Mouse (Mus musculus): Measurements from ENCODE around the gene Cul9. TPM values are rescaled to one million over a fixed set of nuclear protein-coding genes. Genes with fewer than 3 reads are reported as not detected.

Cul9 gene
- polyA plus RNA-seq, 1 experiment from 2014 or later = 17.4 TPM

DNA sequence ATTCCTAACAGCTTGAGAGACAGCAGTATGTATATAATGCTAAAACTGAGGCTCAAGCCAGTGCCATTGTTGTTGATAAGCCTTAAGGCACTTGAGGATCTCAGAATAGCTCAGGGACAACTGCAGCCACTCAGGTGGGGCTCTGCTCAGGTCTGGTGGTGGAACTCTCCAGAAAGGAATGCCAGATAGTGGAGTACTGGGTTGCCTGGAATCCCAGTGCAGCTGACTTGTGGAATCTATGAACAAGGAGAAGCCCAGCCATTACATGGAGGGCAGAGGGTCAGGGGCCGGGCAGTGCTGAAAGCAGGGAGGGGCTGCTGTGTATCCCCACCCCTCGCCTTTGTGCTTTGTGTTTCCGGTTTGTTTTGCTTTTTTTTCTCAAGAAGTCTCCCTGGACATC is 87.7 kb downstream of the Cul9 start:
- no peak overlapping the region for H3K27ac ChIP-seq (replicated peaks)
- no peak for ATAC-seq (replicated peaks)
- no peaks in the 10 kb centered on the region for H3K9me3 ChIP-seq
- no peak overlapping the region for H3K9ac ChIP-seq (replicated peaks)
- 51% methylated on average over 3 of the region's 3 CpGs for WGBS
- no peaks in the 10 kb centered on the region for H3K27me3 ChIP-seq
- H3K4me2 ChIP-seq (replicated peaks) = no peak overlapping the region
- H3K4me1 ChIP-seq = peaks cover 29% of the 10 kb centered on the region
- H3K36me3 ChIP-seq = peaks cover 21% of the 10 kb centered on the region; the same call in 1 of the 2 replicates
- no peak overlapping the region for H3K4me3 ChIP-seq

DNA sequence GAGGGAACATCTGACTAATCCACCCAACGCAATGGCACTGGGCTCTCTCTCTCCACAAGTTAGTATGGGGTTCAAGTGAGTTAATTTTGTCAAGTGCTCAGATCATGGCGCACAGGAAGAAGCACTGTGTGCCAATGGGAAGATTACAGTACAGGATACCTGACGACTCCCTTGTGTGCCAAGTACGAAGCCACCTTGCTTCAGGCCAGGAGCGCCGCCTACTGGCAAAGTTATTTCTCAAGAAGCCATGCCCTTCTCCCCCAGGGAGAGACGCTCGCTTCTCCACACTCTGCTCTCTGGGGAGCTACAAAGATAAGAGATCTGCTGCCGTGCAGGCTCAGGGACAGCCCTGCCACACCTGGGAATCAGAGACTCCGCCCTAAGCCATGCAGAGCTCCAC is 88.4 kb downstream of the Cul9 start:
- no peak overlapping the region for H3K4me3 ChIP-seq

DNA sequence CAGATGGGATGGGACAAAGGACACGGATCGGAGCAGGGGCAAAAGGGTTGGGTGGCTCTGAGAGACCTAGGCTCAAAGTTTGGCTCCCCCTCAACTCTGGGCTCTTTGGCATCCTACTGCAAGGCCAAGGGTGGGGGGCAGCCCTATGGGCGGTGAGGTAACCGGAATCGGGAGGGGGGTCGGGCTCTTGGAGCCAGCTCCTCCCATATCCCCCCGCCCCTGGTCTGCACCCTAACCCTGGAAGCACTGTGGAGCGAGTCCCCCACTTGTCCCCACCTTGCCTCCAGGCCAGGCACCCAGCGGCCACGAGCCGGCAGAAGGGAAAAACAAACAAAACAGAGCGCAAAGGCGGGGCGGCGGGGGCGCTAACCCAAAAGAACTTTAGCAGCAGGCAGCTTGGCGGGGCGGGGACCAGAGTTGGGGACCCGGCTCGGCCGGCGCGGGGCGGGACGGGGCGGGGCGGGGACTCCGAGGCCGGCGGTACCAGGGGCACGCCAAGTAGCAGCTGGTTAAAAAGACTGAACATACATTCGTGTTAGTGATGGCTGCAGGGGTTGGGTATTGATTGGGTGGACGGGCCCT is 91.0 kb downstream of the Cul9 start:
- 1% methylated on average over 33 of the region's 33 CpGs for WGBS
- H3K27ac ChIP-seq (replicated peaks) = no peak overlapping the region

More for the DNA sequence above, 88.4 kb downstream of the Cul9 start:
- Histone ChIP-seq H3K36me3 (peaks cover 19% of the 10 kb centered on the region; the same call in 1 of the 2 replicates), H3K27me3 (no peaks in the 10 kb centered on the region), H3K4me2 (replicated peaks) (no peak overlapping the region), H3K4me1 (peaks cover 29% of the 10 kb centered on the region), H3K9ac (replicated peaks) (no peak overlapping the region), H3K9me3 (no peaks in the 10 kb centered on the region), H3K27ac (replicated peaks) (no peak overlapping the region)
- 22% methylated on average over 10 of the region's 10 CpGs for WGBS
- no peak for ATAC-seq (replicated peaks)

DNA sequence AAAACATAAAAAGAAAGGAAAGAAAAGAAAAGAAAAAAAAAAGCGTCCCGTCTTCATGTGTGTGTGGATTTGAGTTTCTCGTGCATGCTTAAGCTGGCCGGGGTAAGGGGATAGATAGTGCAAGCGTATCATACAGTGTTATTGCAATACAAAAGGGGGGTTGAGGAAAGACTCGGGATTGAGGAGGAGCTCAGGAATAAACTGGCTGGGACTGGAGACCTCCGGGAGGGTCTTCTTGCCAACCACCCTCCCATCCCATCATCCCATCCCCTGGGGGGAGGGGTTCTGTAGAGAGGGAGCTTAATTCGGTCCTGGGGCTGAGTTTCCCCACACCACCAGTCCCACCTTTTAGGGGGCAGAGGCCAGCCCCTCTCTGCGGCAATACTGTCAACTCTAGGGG is 91.6 kb downstream of the Cul9 start:
- H3K4me1 ChIP-seq = peaks cover 27% of the 10 kb centered on the region
- peak; percentile 51 for ATAC-seq (replicated peaks)
- H3K27me3 ChIP-seq = no peaks in the 10 kb centered on the region
- H3K4me2 ChIP-seq (replicated peaks) = peak overlapping the region; percentile 68
- peak overlapping the region; percentile 36 for H3K4me3 ChIP-seq
- H3K27ac ChIP-seq (replicated peaks) = no peak overlapping the region
- 0 out of 2 replicates have a peak, but pooled peaks cover 5% of the 10 kb centered on the region for H3K36me3 ChIP-seq
- 2% methylated on average over 9 of the region's 9 CpGs for WGBS
- no peaks in the 10 kb centered on the region for H3K9me3 ChIP-seq
- H3K9ac ChIP-seq (replicated peaks) = peak overlapping the region; percentile 45; the same call in 1 of the 2 replicates

More for the DNA sequence above, 91.0 kb downstream of the Cul9 start:
- no peaks in the 10 kb centered on the region for H3K27me3 ChIP-seq
- peaks cover 27% of the 10 kb centered on the region for H3K4me1 ChIP-seq
- H3K4me2 ChIP-seq (replicated peaks) = peak overlapping the region; percentile 68
- peak overlapping the region; percentile 45 for H3K9ac ChIP-seq (replicated peaks)
- peaks cover 10% of the 10 kb centered on the region; the same call in 1 of the 2 replicates for H3K36me3 ChIP-seq
- H3K9me3 ChIP-seq = no peaks in the 10 kb centered on the region
- H3K4me3 ChIP-seq = peak overlapping the region; percentile 36
- ATAC-seq (replicated peaks) = peak; percentile 61

DNA sequence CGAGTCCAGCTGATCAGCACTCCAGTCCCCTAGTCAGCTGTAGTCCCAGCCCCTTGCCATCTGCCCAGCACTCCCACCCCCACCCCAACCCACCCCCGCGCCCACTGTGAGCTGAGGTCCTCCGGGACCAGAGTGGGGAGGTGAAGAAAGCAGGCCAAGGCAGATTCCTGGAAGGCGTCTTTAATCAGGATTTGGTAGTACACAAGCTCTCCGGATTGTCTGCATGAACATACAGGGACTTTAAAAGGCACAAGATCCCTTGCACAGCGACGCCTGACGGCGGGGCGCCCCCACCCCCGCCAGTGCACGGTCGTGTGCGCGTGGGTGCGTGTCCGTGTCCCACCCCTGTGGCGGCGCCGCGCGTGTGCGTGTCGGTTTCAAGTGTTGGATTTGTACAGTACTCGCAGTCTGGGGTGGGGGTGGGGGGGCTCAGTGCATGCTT is 92.2 kb downstream of the Cul9 start:
- Histone ChIP-seq H3K36me3 (0 out of 2 replicates have a peak, but pooled peaks cover 2% of the 10 kb centered on the region), H3K27ac (replicated peaks) (no peak overlapping the region), H3K27me3 (no peaks in the 10 kb centered on the region), H3K4me2 (replicated peaks) (peak overlapping the region; percentile 68), H3K9me3 (no peaks in the 10 kb centered on the region), H3K4me1 (peaks cover 27% of the 10 kb centered on the region), H3K9ac (replicated peaks) (peak overlapping the region; percentile 45), H3K4me3 (peak overlapping the region; percentile 36)
- 3% methylated on average over 26 of the region's 26 CpGs for WGBS
- ATAC-seq (replicated peaks) = peak; percentile 40

DNA sequence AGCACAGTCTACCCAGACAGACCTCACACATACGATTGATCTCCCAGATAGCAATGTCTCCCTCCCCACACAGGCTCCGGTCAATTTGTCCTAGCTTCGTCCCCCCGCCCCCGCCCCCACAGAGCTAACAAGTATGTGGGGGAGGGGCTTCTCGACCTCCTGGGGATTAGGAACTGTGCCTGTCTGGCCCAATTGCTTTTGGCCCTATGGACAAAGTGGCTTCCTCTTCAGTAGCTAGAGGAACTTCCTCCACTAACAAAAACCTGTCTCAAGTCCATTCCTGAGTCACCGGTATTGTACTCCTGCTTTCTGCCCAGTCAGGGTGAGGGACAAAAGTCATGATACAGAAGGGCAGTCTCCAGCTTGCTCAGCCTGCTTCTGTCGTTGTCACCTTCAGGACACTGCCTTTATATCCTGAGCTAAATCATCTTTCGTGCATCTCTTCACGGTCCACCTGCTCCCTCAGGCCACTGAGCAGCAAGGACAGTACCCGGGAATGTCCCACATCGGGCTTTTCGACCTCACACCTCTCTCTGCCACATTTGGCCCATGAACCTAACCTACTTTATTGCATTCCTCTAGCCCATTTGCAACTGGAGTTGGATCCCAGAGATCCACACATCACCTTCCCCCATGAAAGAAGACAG is 92.8 kb downstream of the Cul9 start:
- H3K9ac ChIP-seq (replicated peaks) = peak overlapping the region; percentile 45; the same call in 1 of the 2 replicates
- no peaks in the 10 kb centered on the region for H3K9me3 ChIP-seq
- H3K4me3 ChIP-seq = peak overlapping the region; percentile 36; the same call in 1 of the 2 replicates
- H3K27me3 ChIP-seq = no peaks in the 10 kb centered on the region
- H3K4me2 ChIP-seq (replicated peaks) = peak overlapping the region; percentile 68
- no peak overlapping the region for H3K27ac ChIP-seq (replicated peaks)
- ATAC-seq (replicated peaks) = no peak
- 0 out of 2 replicates have a peak, but pooled peaks cover 2% of the 10 kb centered on the region for H3K36me3 ChIP-seq
- 12% methylated on average over 13 of the region's 13 CpGs for WGBS
- peaks cover 27% of the 10 kb centered on the region for H3K4me1 ChIP-seq

DNA sequence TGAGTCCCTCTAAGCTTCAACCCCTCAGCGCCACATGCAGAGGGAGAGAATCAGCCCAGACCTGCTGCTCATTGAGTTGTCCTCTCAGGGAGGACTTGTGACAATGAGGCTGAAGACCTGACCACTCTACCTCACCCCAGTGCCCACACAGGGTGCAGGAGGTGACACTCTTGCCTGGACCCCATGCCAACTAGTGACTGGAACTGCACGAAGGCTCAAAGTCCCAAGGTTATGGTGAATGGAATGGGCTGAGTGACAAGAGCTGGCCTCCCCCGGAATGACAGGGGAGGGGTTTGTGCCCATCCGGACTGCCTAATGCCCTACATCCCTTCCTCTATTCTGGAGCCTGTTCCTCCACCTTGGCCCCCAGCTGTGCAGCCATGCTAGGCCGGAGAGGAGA is 93.5 kb downstream of the Cul9 start:
- WGBS = 32% methylated on average over 5 of the region's 5 CpGs
- Histone ChIP-seq H3K36me3 (0 out of 2 replicates have a peak, but pooled peaks cover 2% of the 10 kb centered on the region), H3K9me3 (no peaks in the 10 kb centered on the region), H3K27me3 (no peaks in the 10 kb centered on the region), H3K4me2 (replicated peaks) (no peak overlapping the region), H3K27ac (replicated peaks) (no peak overlapping the region), H3K9ac (replicated peaks) (no peak overlapping the region), H3K4me1 (peaks cover 27% of the 10 kb centered on the region), H3K4me3 (no peak overlapping the region)
- ATAC-seq (replicated peaks) = no peak

Small RNAs within 50 kb of the gene (microRNA-seq; reads per million reads assigned to microRNA genes)
- not detected for gene Mir6976

Other genes starting within 250 kb of the Cul9 start
- gene Dlk2, start 249.0 kb downstream of the Cul9 start, polyA plus RNA-seq (2015; fragmentation: Nextera tagmentation; extraction: Ambion mirVana) = 7.2 and 9.2 TPM in 2 replicates
- 6.6 and 8.1 TPM in 2 replicates for gene Abcc10, start 218.0 kb downstream of the Cul9 start, polyA plus RNA-seq (2015; fragmentation: Nextera tagmentation; extraction: Ambion mirVana)
- gene Zfp318, start 162.7 kb downstream of the Cul9 start, polyA plus RNA-seq (2015; fragmentation: Nextera tagmentation; extraction: Ambion mirVana) = 12.8 and 13.5 TPM in 2 replicates
- gene Crip3, start 117.5 kb downstream of the Cul9 start, polyA plus RNA-seq (2015; fragmentation: Nextera tagmentation; extraction: Ambion mirVana) = 1.1 and 1.2 TPM in 2 replicates
- 0.11 and 0.15 TPM in 2 replicates for gene Slc22a7, start 107.9 kb downstream of the Cul9 start, polyA plus RNA-seq (2015; fragmentation: Nextera tagmentation; extraction: Ambion mirVana)
- 6.5 and 7.5 TPM in 2 replicates for gene Ttbk1, start 58.7 kb downstream of the Cul9 start, polyA plus RNA-seq (2015; fragmentation: Nextera tagmentation; extraction: Ambion mirVana)
- 32.1 and 33.3 TPM in 2 replicates for gene Dnph1, start 49.7 kb downstream of the Cul9 start, polyA plus RNA-seq (2015; fragmentation: Nextera tagmentation; extraction: Ambion mirVana)
- gene Srf, start 9.8 kb upstream of the Cul9 start, polyA plus RNA-seq (2015; fragmentation: Nextera tagmentation; extraction: Ambion mirVana) = 3.3 and 5.4 TPM in 2 replicates
- gene Ptk7, start 83.1 kb upstream of the Cul9 start, polyA plus RNA-seq (2015; fragmentation: Nextera tagmentation; extraction: Ambion mirVana) = 32.1 and 33.0 TPM in 2 replicates
- gene Klc4, start 99.6 kb upstream of the Cul9 start, polyA plus RNA-seq (2015; fragmentation: Nextera tagmentation; extraction: Ambion mirVana) = 41.4 and 45.1 TPM in 2 replicates
- 73.7 and 81.9 TPM in 2 replicates for gene Mrpl2, start 99.8 kb upstream of the Cul9 start, polyA plus RNA-seq (2015; fragmentation: Nextera tagmentation; extraction: Ambion mirVana)
- 35.9 and 36.5 TPM in 2 replicates for gene Cul7, start 103.9 kb upstream of the Cul9 start, polyA plus RNA-seq (2015; fragmentation: Nextera tagmentation; extraction: Ambion mirVana)
- gene Rrp36, start 128.0 kb upstream of the Cul9 start, polyA plus RNA-seq (2015; fragmentation: Nextera tagmentation; extraction: Ambion mirVana) = 49.5 and 49.9 TPM in 2 replicates
- 214 and 222 TPM in 2 replicates for gene Mea1, start 132.4 kb upstream of the Cul9 start, polyA plus RNA-seq (2015; fragmentation: Nextera tagmentation; extraction: Ambion mirVana)
- gene Klhdc3, start 134.5 kb upstream of the Cul9 start, polyA plus RNA-seq (2015; fragmentation: Nextera tagmentation; extraction: Ambion mirVana) = 181 and 187 TPM in 2 replicates
- gene Ppp2r5d, start 158.7 kb upstream of the Cul9 start, polyA plus RNA-seq (2015; fragmentation: Nextera tagmentation; extraction: Ambion mirVana) = 88.0 and 93.4 TPM in 2 replicates
- 25.2 and 27.9 TPM in 2 replicates for gene Pex6, start 165.1 kb upstream of the Cul9 start, polyA plus RNA-seq (2015; fragmentation: Nextera tagmentation; extraction: Ambion mirVana)
- gene Gnmt, start 182.8 kb upstream of the Cul9 start, polyA plus RNA-seq (2015; fragmentation: Nextera tagmentation; extraction: Ambion mirVana) = 0.89 and 0.95 TPM in 2 replicates
- 66.4 and 69.1 TPM in 2 replicates for gene Cnpy3, start 205.8 kb upstream of the Cul9 start, polyA plus RNA-seq (2015; fragmentation: Nextera tagmentation; extraction: Ambion mirVana)
- gene Ptcra, start 217.3 kb upstream of the Cul9 start, polyA plus RNA-seq (2015; fragmentation: Nextera tagmentation; extraction: Ambion mirVana) = 0.19 and 0.27 TPM in 2 replicates
- 56.0 and 63.6 TPM in 2 replicates for gene 2310039H08Rik, start 226.2 kb upstream of the Cul9 start, polyA plus RNA-seq (2015; fragmentation: Nextera tagmentation; extraction: Ambion mirVana)
- gene Rpl7l1, start 236.3 kb upstream of the Cul9 start, polyA plus RNA-seq (2015; fragmentation: Nextera tagmentation; extraction: Ambion mirVana) = 114 and 122 TPM in 2 replicates

All from forebrain, embryonic 15.5 days (tissue).